Mouse (Mus musculus) gonadal fat pad, adult 2 months (tissue): ENCODE data around the gene Ubac2. TPM values are rescaled to one million over a fixed set of nuclear protein-coding genes. Genes with fewer than 3 reads are reported as not detected.
A peak's percentile ranks its signal among the peaks of the same experiment; 100 is the strongest.
"Not testable (repeated sequence)": the region's sequence is repeated elsewhere in the genome, so short reads cannot be mapped to it uniquely, and the experiment has no call there.

ENCODE experiments used
- DNase-seq: peaks from one replicate; pipeline ENCODE4 v3.0.0-alpha.2; 2012; ENCODE audit warnings: low read depth
- polyA plus RNA-seq: library from polyadenylated mRNA; depleted of rRNA; stranded (reverse); fragments of >200 nt; gene quantifications from 2 replicates; pipeline ENCODE4 v1.2.3, GENCODE M21; 2012; rRNA removed

Ubac2 gene
- 65.2 and 70.0 TPM in 2 replicates for polyA plus RNA-seq

DNA sequence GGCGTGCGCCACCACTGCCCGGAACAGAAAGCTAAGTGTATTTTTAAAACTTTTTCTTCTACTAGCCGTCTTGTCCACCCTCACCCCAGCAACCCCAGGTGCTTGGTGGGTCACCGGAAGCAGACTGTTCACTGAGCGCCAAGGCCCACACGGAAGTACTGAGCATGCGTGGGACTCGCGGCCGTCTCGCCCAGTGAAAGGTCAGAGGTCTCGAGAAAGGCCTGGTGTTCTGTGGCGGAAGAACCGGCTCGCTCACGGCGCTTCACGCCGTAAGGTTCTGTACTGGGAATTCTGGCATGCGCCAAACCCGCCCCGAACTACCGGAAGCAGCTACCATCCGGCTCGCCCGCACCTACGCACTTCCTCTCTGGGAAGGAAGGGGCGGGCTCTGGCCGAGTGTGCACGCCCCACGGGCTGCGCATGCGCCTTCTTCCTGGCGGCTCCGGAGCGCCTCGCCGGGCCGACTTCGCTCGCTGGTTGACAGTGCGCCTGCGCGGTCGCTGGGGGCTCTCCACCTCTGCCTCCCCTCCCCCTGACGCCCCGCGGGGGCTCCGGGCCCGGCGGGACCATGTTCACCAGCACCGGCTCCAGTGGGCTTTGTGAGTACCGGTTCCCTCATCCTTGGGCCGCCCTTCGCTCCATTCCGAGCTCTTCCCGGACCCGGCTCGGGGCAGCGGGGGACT is at the start of gene Ubac2:
Gene Ubac2, plus strand, starts transcription at position 445 of the 683 bp plus-strand sequence.
- peak; percentile 57 for DNase-seq

DNA sequence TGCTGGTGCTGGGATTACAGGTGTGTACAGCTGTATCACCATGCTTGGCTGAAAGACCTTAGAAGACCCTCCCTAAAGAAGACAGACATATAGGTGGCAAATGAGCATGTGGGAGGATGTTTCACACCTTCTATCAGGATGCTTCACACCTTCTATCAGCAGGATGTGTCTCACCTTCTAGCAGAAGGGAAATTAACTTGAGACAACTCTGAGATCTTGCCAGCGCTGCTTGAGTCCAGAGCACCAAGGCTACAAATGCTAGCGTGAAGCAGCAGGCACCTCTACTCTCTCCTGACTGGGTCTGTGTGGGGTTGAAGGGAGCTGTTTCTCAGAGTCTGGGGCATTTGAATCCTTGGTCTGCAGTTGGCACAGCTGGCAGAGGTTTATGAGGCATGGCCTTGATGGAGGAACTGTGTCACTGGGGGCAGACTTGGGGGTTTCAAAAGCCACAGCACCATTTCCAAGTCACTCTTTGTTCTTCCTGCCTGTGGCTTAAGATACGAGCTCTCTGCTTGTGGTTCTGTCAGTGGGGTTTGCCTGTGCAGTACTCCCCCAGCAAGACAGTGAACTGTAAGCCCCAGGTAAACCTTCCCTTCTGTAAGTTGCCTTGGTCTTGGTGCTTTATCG is 48.5 kb upstream of the Ubac2 start:
- no peak for DNase-seq

DNA sequence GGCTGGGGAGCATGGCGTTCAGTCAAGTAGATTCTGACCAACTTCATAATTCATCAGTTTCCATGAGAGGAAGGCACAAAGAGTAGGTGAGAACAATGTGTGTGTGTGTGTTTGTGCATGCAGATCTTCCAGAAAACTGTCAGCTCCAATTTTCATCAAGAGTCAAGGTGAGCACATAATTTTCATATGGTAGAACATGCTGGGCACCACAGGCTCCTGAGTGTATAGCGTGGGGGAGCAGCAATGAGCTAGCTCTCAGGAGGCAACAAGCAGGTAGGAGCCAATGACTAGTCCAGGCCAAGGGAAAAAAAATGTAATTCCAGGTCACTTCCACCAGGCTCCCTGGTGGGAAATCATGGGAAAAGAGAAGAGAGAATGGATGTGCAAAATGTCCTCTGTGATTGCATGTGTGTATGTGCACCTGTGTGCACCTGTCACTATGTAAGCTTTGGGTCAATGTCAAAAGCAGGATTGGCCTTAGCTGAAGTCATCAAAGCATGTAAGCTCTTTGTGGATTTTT is 45.4 kb upstream of the Ubac2 start:
- DNase-seq, result no peak

DNA sequence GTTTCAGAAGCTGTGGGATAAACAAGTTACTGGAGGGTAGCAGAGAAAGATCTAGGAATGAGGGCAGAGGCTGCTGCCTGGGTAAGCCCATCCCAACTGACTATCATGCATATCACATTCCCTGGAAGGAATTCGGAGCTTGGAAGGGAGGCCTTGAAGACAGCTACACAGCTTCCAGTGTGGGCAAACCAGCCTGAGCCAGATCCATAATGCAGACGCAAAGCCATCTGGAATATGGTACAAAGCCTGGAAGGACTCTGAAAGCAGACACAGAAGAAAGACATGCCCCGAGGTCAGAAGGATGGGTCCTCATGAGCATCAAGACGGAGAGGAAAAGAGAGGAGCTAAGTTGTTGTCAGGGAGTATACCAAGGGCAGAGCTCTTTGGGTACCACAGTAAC is 40.3 kb upstream of the Ubac2 start:
- DNase-seq, result no peak

DNA sequence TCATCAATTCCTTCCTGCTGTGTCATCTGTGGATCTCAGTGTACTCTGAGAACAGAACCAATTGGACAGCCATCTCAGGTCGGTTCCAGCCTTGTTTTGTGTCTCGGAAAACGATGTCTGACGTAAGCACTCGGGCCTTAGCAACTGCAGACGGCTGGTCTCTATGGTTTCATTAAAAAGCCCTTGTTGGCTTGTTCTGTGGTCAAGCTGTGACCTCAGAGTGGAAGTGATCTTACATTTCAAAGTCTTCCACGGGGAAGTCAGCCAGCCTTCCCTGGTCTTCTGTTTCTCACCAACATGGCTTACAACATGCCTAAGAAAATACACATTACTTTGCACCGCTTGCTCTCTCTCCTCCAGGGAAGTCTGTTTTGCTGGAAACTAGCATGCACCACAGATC is 38.2 kb upstream of the Ubac2 start:
- DNase-seq, result no peak

DNA sequence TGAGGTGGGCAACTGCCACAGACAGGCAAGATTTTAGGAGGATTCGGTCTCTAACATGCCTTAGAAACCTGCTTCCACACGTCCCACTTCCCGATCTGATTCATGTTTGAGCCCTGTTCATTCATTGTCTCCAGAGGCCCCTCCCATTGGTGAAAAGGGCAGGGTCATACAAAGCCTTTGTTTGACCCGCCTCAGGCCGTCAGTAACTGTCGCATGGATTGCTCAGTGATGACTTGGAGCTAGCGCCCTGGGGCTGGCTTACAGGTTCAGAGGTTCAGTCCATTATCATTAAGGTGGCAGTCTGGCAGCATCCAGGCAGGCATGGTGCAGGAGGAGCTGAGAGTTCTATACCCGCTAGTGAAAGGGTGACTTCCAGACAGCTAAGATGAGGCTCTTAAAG is 33.9 kb upstream of the Ubac2 start:
- DNase-seq, result no peak

DNA sequence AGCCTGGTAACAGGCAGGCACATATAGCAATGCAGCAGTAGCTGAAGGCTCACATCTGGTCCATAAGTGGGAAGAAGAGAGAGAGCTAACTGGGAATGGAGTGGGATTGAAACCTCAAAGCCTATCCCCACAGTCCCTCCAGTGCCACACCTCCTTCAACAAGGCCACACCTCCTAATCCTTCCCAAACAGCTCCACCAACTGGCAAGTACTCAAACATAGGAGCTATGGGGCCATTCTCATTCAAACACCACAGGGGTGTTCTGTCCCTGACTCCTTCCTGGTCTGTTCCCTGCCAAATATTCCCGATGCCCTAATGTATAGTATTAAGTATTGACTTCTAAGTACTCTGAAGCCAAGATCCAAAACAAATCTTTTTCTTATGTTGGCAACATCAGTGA is 27.2 kb upstream of the Ubac2 start:
- DNase-seq, result no peak

DNA sequence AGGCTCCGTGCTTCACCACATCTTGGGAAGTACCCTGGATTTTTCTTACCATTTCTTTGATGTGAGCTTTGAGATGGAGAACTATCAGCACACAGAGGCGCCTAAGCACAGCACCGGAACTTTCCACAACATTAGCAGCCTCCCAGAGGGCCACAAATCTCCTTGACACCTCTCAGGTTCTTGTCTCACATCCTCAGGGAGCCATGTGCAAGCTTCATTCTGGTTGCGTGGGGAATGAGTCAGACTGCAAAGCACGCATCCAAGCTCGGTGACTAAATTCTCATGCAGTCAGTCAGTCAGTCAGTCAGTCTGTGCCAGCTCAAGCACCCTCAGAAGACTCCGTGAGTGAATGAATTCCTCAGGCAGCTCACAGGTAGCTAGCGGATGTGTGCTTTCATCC is 25.9 kb upstream of the Ubac2 start:
- no peak for DNase-seq

DNA sequence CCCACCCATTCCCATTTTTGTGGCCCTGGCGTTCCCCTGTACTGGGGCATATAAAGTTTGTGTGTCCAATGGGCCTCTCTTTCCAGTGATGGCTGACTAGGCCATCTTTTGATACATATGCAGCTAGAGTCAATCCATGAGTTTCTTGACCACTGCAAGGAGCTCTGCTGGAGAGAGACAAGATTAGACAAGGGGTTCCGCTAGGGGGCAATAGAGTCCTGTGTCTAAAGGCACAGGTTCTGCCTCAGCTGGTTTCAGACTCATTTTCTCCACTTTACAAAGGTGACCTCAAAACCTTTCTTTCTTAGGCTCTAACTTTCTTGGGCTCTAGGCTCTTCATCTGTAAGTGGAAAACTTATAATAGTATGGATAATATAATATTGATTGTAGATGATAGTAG is 13.3 kb upstream of the Ubac2 start:
- DNase-seq, result not testable (repeated sequence)

DNA sequence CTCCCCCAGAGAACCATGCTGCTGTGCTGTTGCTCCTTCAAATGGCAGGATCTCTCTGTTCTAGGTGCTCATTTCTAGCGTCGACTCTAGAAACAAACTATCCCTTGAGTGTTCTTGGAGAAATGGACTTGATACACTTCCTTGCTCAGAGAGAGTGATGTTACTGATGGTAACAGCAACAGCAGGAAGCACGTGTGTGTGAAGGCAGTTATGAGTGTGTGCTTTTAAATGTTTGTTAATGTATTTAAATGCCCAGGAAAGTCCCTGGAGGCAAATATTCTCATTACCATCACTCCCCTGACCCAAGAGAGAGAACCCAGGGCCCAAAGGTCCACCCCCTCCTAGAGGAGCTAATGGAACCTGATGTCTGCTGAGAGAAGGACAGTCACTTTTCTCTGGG is 11.8 kb upstream of the Ubac2 start:
- no peak for DNase-seq

DNA sequence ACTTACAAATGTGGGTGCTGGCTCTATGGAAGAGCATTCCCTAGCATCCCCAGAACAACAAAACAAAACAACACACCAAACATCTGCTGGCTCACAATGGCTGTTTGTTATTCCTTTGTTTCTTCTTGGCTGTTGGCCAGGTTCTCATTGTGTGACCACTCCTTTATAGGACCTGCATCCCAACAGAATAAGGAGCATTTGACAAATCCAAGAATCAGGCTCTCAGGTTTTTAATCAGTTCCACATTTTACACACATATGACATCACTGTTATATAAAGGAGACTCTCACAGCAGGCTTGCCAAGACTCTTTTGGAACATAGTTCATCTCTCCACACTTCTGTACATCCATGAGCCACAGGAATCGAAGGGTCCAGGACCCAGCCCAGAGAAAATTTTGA is 9.3 kb upstream of the Ubac2 start:
- DNase-seq, result no peak

DNA sequence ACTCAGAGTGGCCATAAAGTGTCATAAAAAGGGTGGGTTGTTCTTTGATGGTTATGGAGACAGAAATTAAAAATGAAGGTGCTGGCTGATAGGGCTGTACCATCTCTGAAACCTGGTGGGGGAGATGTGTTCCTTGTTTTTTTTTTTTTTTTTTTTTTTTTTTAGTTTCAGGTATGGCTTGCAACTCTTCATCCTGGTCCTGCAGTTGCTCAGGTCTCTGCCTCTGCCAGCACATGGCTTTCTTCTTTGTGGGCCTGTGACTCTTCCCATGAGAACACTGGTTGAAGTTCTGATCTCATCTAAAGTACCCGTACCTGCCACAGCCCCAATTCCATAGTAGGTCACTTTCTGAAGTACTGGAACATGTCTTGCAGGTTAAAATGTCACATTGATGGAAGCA is 5.7 kb upstream of the Ubac2 start:
- DNase-seq, result no peak

DNA sequence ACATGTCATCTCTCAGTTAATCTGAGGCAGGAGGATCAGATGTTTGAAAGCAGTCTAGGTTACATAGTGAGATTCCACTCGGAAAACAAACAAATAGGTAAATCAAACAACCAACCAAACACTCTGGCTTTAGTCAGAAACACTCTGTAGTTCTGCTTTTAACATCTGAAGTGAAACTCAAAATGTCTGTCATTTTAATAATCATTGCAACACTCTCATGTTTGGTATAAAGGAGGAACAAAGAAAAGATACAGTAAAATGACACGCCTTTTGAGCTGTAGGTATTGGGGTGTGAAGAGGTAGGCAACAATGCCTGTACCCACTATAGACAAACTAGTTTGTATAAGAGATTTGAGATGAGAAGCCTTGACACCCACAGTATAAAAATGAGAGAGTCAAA is 5.2 kb upstream of the Ubac2 start:
- no peak for DNase-seq

DNA sequence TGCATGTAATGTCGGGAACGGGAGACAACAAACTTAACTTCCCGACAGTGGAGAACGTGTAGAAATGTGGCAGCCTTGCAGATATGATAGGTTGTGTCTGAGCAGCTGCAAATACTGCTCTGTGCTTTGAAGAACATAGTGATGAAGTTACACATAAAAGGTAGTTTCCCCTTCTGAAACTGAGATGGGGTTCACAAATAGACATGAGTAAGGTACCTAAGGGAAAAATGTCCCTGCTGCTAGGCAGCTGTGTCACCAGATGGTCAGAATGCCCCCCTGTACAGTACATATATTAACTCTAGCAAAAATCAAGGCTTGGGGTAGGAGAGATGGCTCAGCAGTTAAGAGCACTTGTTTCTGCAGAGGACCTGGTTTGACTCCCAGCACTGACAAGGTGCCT is 4.8 kb upstream of the Ubac2 start:
- no peak for DNase-seq

DNA sequence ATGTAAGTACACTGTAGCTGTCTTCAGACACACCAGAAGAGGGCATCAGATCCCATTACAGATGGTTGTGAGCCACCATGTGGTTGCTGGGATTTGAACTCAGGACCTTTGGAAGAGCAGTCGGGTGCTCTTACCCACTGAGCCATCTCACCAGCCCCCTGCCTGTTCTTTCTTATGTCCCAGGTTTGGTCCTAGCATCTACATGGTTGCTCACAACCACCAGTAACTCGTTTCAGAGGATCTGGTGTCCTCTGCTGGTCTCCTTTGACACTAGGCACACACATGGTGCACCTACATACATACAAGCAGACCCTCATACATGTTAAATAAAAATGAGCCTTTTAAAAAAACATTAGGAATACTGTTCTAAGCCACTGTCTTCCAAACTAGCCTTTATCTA is 2.2 kb upstream of the Ubac2 start:
- DNase-seq, result not testable (repeated sequence)

DNA sequence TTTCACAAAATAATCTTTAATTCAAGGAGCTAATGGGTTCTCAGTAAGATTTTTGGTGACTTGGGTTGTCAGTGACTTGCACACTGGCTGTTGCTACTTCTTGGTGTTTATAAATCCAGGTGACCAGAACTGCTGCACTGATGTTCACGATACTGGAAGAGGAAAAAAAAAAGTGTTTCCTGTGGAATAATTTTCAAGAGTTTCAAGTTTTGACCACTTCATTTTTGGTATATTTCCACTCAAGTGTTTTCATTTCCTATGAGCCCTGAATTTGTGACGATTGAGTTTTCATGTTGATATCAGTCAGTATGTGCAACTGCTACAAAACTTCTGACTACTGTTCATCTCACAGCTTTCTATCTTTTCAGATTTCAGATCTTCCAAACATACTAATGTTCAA is 1.6 kb upstream of the Ubac2 start:
- DNase-seq, result no peak

DNA sequence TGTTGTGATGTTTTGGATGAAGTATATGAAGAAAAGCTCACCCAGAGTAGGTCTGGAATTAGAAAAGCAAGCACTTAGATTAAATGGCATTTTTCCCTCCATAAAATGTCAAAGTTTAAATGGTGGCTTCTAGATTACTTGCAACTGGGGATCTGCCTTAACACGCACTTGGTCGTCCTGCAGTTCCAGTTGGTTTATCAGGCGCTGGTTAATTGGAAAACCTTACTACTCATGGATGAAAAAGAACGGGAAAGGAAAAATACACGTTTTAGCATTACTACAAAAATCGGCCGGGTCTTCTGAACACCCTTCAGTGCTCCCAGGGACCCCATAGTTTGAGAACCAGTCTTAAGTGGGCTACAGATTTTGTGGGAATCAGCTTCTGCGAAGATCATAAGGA is 780 bp upstream of the Ubac2 start:
- DNase-seq, result no peak

DNA sequence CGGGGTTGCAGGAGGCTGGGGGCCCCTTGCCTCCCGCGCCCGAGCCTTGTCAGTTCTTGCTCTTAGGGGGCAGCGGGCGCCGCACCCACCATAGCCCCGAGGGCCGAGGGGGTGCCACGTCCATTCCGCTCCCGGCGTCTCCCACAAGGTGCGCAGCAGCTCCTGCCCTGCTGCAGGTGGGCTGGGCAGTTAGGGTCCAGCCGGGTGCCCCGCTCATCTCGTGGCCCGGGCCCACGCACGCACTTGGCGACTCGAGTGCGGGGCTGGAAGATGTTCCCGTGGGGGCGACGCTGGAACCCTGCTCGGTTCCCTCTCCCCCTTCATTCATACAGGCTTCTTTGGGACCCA is 413 bp downstream of the Ubac2 start:
- DNase-seq, result no peak

DNA sequence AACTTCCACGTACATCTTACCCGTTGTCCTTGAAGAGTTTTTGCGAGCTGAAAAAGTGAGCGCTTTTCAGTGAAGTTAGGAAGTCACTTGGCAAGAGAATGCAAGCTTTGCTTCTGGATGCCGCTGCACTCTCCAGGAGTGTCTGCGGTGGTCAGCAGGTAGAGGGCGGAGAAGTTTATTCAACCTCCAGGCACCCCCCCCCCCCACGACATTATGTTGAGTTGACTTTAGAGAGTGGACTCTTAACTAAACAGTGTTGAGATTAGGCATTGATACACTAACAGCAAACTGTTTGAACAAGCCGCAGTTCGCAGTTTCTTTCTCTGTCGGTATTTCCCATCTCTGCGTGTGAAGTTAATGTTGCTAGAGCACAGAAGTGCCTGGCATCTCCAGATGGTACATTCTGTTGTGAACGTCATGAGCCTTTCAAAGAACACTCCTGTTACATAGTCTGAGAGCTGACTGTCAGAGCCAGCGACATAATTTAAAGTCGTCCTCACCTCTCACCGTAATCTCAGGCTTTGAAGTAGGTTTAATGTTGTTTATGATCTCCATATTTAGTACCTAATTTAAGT is 933 bp downstream of the Ubac2 start:
- DNase-seq, result no peak

DNA sequence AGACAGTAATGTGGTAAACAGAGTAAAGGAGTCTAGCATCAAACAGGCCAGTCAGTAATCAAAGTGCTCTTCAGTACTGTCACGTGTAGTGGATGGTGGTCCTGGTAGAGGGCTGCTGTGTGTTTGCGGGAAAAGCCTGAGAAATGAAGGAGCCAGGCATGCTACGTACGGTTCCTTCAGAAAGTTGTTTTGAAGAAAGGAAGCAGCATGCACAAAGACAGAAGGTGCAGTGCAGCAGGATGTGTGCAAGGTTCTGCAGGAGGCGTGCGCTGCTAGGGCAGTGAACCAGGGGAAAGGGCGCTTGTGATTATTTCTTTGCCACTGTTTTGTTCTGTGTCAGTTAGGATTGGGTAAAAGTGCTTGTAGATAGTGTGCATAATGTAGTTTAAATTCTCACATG is 2.8 kb downstream of the Ubac2 start:
- no peak for DNase-seq

DNA sequence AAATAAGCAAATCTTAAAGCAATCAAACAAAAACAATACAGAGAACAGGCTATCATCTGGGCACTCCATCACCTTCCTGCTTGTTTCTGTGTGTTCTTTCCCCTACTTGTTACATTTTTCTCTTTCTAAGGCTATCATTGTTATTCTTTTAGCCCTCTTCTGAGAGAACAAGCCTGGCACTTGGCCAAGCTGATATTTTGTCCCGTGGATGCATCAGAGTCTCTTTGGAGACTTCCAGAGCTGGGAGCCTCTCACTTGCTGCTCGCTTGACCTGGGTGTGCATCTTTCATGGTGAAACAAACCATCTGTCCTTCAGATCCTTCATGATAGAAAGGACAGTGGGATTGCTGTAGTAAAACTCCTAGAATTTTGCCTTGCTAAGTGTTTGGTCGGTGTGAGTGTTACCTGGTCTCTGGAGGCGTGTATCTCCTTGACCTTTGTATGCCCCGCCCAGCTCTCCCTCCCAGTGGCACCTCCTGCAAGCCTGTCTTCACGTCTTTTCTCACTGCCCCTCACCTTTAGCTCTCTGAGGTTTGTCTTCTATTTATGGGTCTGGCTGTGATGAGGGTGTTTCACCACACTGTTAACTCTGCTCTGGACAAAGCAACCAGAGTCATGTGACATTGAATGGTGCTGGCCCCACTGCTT is 5.9 kb downstream of the Ubac2 start:
- DNase-seq, result no peak

DNA sequence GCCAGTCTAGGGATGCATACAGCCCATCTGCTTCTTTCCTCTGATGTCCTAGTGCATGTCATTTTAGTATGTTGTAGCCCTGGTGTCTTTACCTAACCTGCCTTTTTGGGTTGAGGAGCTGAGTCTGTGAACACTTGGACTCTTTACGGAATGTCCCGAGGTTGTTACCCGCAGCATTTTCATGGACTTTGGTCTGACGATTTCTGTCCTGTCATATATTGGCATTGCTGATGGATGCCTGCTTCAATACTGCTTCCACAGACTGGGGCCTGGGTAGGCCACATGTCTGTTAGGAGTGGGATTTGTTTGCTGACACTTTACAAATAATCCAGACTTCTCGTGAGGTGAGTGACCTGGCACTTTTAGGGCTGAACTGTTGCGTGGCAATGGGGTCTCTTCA is 15.3 kb downstream of the Ubac2 start:
- DNase-seq, result no peak
